Mouse (Mus musculus) cortical plate, adult 2 months (tissue): ENCODE results near the gene Fam196a.

ENCODE experiments used
- CTCF ChIP-seq: fragments of 200-500 bp; IDR thresholded peaks from 2 replicates; pipeline ENCODE4 v1.5.1; 2011; ENCODE audit warnings: mild to moderate bottlenecking, control low read depth, low read length; ENCODE audit not compliant: insufficient read depth; ENCODE audit errors: extremely low read depth
- POLR2A ChIP-seq: fragments of 200-500 bp; IDR thresholded peaks from 2 replicates; pipeline ENCODE4 v1.6.1; 2011; ENCODE audit warnings: mild to moderate bottlenecking, low read length, control low read depth; ENCODE audit not compliant: insufficient read depth; ENCODE audit errors: extremely low read depth

DNA sequence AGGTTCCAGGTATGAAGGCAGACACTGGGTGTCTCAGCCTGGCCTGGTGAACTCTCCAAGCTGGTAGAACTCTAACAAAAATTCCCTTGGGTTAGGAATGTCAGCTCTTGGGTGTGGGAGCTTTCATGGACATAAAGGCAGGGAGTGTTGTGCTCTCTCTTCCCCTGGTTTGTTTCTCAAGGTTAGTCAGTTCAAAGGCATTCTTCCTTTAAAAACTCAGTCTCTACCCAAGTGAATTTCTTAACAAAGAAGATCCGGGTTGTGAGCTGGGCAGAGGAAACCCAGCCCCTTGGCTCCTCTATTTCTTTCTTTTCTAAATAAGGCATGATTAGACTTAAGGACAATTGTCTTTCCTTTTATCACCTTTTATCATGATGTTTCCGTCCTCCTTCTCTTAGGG lies 6.3 kb downstream of the Fam196a start:
- no peak for TF ChIP-seq CTCF
- no peak for TF ChIP-seq POLR2A
